15 mouse cellular contexts compared by ENCODE assay signal in genomic region chr4:149123432-149123831, GRCm38 (mm10). TPM values are rescaled to one million over a fixed set of nuclear protein-coding genes. Genes with fewer than 3 reads are reported as not detected.
"Had no signal": no experiment of that assay in that cellular context is flagged by ENCODE, and none has a peak within 500 bp of the region (broad histone marks: within the 10 kb centered on the region; RNA-seq: fewer than 3 reads in every experiment).

No protein-coding gene starts in this region.

- DNase-seq: kidney, adult 8-10 months; kidney, postnatal 36 days; lung, adult 18-20 months; lung, postnatal 36 days; right cerebral cortex, postnatal 14 days; thymus, adult 18-20 months; thymus, postnatal 14 days had no signal

- H3K4me2 ChIP-seq: limb, embryonic 15.5 days; midbrain, embryonic 13.5 days had no signal

- H3K27me3 ChIP-seq: limb, embryonic 15.5 days; midbrain, embryonic 13.5 days had no signal

- H3K9me3 ChIP-seq: limb, embryonic 15.5 days; midbrain, embryonic 13.5 days had no signal

- H3K4me1 ChIP-seq: midbrain, embryonic 13.5 days had no signal

- ATAC-seq: midbrain, embryonic 13.5 days had no signal

- H3K9ac ChIP-seq: limb, embryonic 15.5 days; liver, embryonic 14.5 days; midbrain, embryonic 13.5 days had no signal

- H3K27ac ChIP-seq: kidney, postnatal 0 days; layer of hippocampus, adult 2 months; limb, embryonic 15.5 days; liver, embryonic 14.5 days; midbrain, embryonic 13.5 days had no signal

- H3K4me3 ChIP-seq: layer of hippocampus, adult 2 months; limb, embryonic 15.5 days; midbrain, embryonic 13.5 days had no signal

RNA-seq across cellular contexts. Expression of gene Cort, which starts 3.1 kb away (rescaled TPM):
- polyA plus RNA-seq: limb, embryonic 11.5 days; limb, embryonic 15.5 days; liver, embryonic 14.5 days; lung, embryonic 16.5 days; urinary bladder, adult 2 months had no signal
